Mouse (Mus musculus): ENCODE measurements at regions not wholly inside any gene's neighbourhood (a gene's known extent, or its start where the extent isn't known, plus 50 kb on each side); places are given as distances from the start of the nearest gene placed in this dataset.

- Histone ChIP-seq H3K4me3 (ENCODE audit: low read depth, low read length) (no peak overlapping the region), H3K9ac (replicated peaks; ENCODE audit: low read depth, low read length) (no peak overlapping the region), H3K9me3 (ENCODE audit: control insufficient read depth, low read depth, low read length) (no peaks in the 10 kb centered on the region), H3K27me3 (ENCODE audit: control insufficient read depth, insufficient read depth, low read length) (no peaks in the 10 kb centered on the region), H3K27ac (ENCODE audit: low read length) (no peak overlapping the region), H3K4me1 (ENCODE audit: control insufficient read depth, insufficient read depth, low read length) (no peaks in the 10 kb centered on the region), H3K36me3 (ENCODE audit: control insufficient read depth, insufficient read depth, low read length) (no peaks in the 10 kb centered on the region), H3K4me2 (replicated peaks; ENCODE audit: low read depth, low read length) (no peak overlapping the region)
- ATAC-seq (ENCODE audit: insufficient number of reproducible peaks, insufficient read depth, low FRiP score, low read depth) = no peak
- WGBS = 47% methylated on average over 8 of the region's 8 CpGs
These were observed 464.1 kb downstream of the Gm9195 start for GRCm38 (mm10) chr14:72027362-72028020.

- Histone ChIP-seq H3K4me3 (ENCODE audit: low read depth, low read length) (no peak overlapping the region), H3K9ac (replicated peaks; ENCODE audit: low read depth, low read length) (no peak overlapping the region), H3K36me3 (ENCODE audit: control insufficient read depth, insufficient read depth, low read length) (no peaks in the 10 kb centered on the region), H3K4me1 (ENCODE audit: control insufficient read depth, insufficient read depth, low read length) (no peaks in the 10 kb centered on the region; the same call in 1 of the 2 replicates), H3K27ac (ENCODE audit: low read length) (no peak overlapping the region), H3K27me3 (ENCODE audit: control insufficient read depth, insufficient read depth, low read length) (no peaks in the 10 kb centered on the region), H3K4me2 (replicated peaks; ENCODE audit: low read depth, low read length) (no peak overlapping the region), H3K9me3 (ENCODE audit: control insufficient read depth, low read depth, low read length) (no peaks in the 10 kb centered on the region)
- no peak for ATAC-seq (ENCODE audit: insufficient number of reproducible peaks, insufficient read depth, low FRiP score, low read depth)
- 72% methylated on average over 2 of the region's 2 CpGs for WGBS
These were observed 487.3 kb downstream of the Gm9195 start for GRCm38 (mm10) chr14:72004371-72004770.

- H3K27me3 ChIP-seq (ENCODE audit: control insufficient read depth, insufficient read depth, low read length) = no peaks in the 10 kb centered on the region
- H3K4me1 ChIP-seq (ENCODE audit: control insufficient read depth, insufficient read depth, low read length) = no peaks in the 10 kb centered on the region; the same call in 1 of the 2 replicates
- H3K27ac ChIP-seq (ENCODE audit: low read length) = no peak overlapping the region
- no peak overlapping the region for H3K4me3 ChIP-seq (ENCODE audit: low read depth, low read length)
- no peak for ATAC-seq (ENCODE audit: insufficient number of reproducible peaks, insufficient read depth, low FRiP score, low read depth)
- WGBS = 42% methylated on average over 7 of the region's 7 CpGs
- no peaks in the 10 kb centered on the region for H3K9me3 ChIP-seq (ENCODE audit: control insufficient read depth, low read depth, low read length)
- H3K36me3 ChIP-seq (ENCODE audit: control insufficient read depth, insufficient read depth, low read length) = no peaks in the 10 kb centered on the region
- H3K9ac ChIP-seq (replicated peaks; ENCODE audit: low read depth, low read length) = no peak overlapping the region
- no peak overlapping the region for H3K4me2 ChIP-seq (replicated peaks; ENCODE audit: low read depth, low read length)
These were observed 489.2 kb downstream of the Gm9195 start for GRCm38 (mm10) chr14:72002205-72003138.

GRCm38 (mm10) chr14:71973016-71973415, 518.6 kb downstream of the Gm9195 start:
- Histone ChIP-seq H3K4me2 (replicated peaks; ENCODE audit: low read depth, low read length) (no peak overlapping the region), H3K27ac (ENCODE audit: low read length) (no peak overlapping the region), H3K9ac (replicated peaks; ENCODE audit: low read depth, low read length) (no peak overlapping the region), H3K36me3 (ENCODE audit: control insufficient read depth, insufficient read depth, low read length) (no peaks in the 10 kb centered on the region), H3K9me3 (ENCODE audit: control insufficient read depth, low read depth, low read length) (no peaks in the 10 kb centered on the region), H3K4me3 (ENCODE audit: low read depth, low read length) (no peak overlapping the region), H3K27me3 (ENCODE audit: control insufficient read depth, insufficient read depth, low read length) (no peaks in the 10 kb centered on the region), H3K4me1 (ENCODE audit: control insufficient read depth, insufficient read depth, low read length) (no peaks in the 10 kb centered on the region)
- 86% methylated on average over 4 of the region's 4 CpGs for WGBS
- no peak for ATAC-seq (ENCODE audit: insufficient number of reproducible peaks, insufficient read depth, low FRiP score, low read depth)

GRCm38 (mm10) chr14:71972521-71972920, 519.1 kb downstream of the Gm9195 start:
- no peak overlapping the region for H3K27ac ChIP-seq (ENCODE audit: low read length)
- H3K4me2 ChIP-seq (replicated peaks; ENCODE audit: low read depth, low read length) = no peak overlapping the region
- H3K36me3 ChIP-seq (ENCODE audit: control insufficient read depth, insufficient read depth, low read length) = no peaks in the 10 kb centered on the region
- ATAC-seq (ENCODE audit: insufficient number of reproducible peaks, insufficient read depth, low FRiP score, low read depth) = no peak
- H3K4me3 ChIP-seq (ENCODE audit: low read depth, low read length) = no peak overlapping the region
- no peak overlapping the region for H3K9ac ChIP-seq (replicated peaks; ENCODE audit: low read depth, low read length)
- H3K4me1 ChIP-seq (ENCODE audit: control insufficient read depth, insufficient read depth, low read length) = no peaks in the 10 kb centered on the region
- H3K27me3 ChIP-seq (ENCODE audit: control insufficient read depth, insufficient read depth, low read length) = no peaks in the 10 kb centered on the region
- no peaks in the 10 kb centered on the region for H3K9me3 ChIP-seq (ENCODE audit: control insufficient read depth, low read depth, low read length)
- 95% methylated on average over 1 of the region's 1 CpGs for WGBS

- WGBS = 54% methylated on average over 6 of the region's 6 CpGs
- no peak for ATAC-seq (ENCODE audit: insufficient number of reproducible peaks, insufficient read depth, low FRiP score, low read depth)
These were observed 524.0 kb downstream of the Gm9195 start for GRCm38 (mm10) chr14:71967646-71968045.

DNA sequence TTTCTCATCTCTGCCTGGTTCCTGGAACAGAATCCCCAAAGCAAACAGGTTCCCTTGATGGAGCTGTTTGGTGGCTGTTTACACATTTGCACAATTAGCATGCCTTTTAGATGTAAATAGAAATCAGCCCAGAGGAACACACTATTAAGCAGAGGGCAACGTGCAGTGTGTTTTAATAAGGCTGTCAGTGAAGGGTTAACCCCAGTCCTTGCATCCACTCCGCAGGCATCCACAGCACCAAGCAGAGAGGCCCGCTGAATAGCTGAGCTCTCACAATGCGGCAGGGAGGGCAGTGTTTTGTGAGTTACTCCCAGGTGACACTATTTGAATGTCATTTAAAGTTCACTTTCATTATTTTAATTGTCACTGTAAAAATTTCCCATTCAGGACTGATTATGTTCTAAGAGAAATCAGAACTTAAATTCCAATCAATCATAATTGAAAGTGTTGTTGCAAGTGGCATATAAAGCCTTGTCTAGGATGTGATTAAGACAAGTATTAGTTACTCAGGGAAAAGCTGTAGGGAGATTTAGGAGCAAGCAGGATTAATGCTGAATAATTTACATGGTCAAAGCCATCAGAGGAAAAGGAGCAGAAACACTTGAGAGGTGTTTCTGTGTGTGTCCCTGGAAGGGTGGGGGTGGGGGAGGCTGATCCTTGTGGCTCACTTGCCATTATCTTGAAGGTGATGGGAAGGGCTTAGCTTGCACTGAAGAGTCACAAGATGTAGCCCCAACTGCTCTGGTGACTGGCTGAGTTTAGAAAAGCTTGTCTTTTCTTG, 528.1 kb downstream of the Gm9195 start:
- Histone ChIP-seq H3K27ac (ENCODE audit: low read length) (no peak overlapping the region), H3K4me3 (ENCODE audit: low read depth, low read length) (no peak overlapping the region), H3K4me1 (ENCODE audit: control insufficient read depth, insufficient read depth, low read length) (no peaks in the 10 kb centered on the region), H3K9me3 (ENCODE audit: control insufficient read depth, low read depth, low read length) (no peaks in the 10 kb centered on the region), H3K27me3 (ENCODE audit: control insufficient read depth, insufficient read depth, low read length) (no peaks in the 10 kb centered on the region), H3K36me3 (ENCODE audit: control insufficient read depth, insufficient read depth, low read length) (no peaks in the 10 kb centered on the region), H3K4me2 (replicated peaks; ENCODE audit: low read depth, low read length) (no peak overlapping the region), H3K9ac (replicated peaks; ENCODE audit: low read depth, low read length) (no peak overlapping the region)
- ATAC-seq (ENCODE audit: insufficient number of reproducible peaks, insufficient read depth, low FRiP score, low read depth) = no peak
- WGBS = 2% methylated on average over 4 of the region's 4 CpGs

More at GRCm38 (mm10) chr14:71967646-71968045, 524.0 kb downstream of the Gm9195 start:
- H3K36me3 ChIP-seq (ENCODE audit: control insufficient read depth, insufficient read depth, low read length) = no peaks in the 10 kb centered on the region
- H3K9ac ChIP-seq (replicated peaks; ENCODE audit: low read depth, low read length) = no peak overlapping the region
- H3K4me2 ChIP-seq (replicated peaks; ENCODE audit: low read depth, low read length) = no peak overlapping the region
- H3K9me3 ChIP-seq (ENCODE audit: control insufficient read depth, low read depth, low read length) = no peaks in the 10 kb centered on the region
- no peak overlapping the region for H3K4me3 ChIP-seq (ENCODE audit: low read depth, low read length)
- no peak overlapping the region for H3K27ac ChIP-seq (ENCODE audit: low read length)
- no peaks in the 10 kb centered on the region for H3K27me3 ChIP-seq (ENCODE audit: control insufficient read depth, insufficient read depth, low read length)
- H3K4me1 ChIP-seq (ENCODE audit: control insufficient read depth, insufficient read depth, low read length) = no peaks in the 10 kb centered on the region

DNA sequence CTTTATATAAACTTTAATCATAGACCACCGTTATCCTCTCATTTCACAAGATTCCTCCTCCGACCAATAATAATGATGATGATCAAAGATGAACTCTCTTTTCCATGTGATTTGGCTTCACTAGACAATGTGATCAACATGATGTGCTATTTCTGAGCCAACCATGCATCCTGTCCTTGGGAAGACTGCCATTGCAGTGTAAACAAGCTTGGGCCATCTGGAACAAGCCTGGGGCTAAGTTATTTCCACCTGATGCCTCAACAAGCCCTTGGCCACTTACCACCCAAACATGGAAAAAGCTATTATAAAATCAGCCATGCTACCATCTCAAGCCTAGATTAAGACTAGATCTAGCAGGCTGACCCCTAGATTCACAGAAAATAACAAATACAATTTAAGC, 542.9 kb downstream of the Gm9195 start:
- ATAC-seq (ENCODE audit: insufficient number of reproducible peaks, insufficient read depth, low FRiP score, low read depth) = no peak
- no peaks in the 10 kb centered on the region for H3K4me1 ChIP-seq (ENCODE audit: control insufficient read depth, insufficient read depth, low read length)
- H3K4me3 ChIP-seq (ENCODE audit: low read depth, low read length) = no peak overlapping the region
- H3K27ac ChIP-seq (ENCODE audit: low read length) = no peak overlapping the region
- H3K9ac ChIP-seq (replicated peaks; ENCODE audit: low read depth, low read length) = no peak overlapping the region
- WGBS = 66% methylated on average over 2 of the region's 2 CpGs
- H3K27me3 ChIP-seq (ENCODE audit: control insufficient read depth, insufficient read depth, low read length) = no peaks in the 10 kb centered on the region
- no peaks in the 10 kb centered on the region for H3K36me3 ChIP-seq (ENCODE audit: control insufficient read depth, insufficient read depth, low read length)
- H3K9me3 ChIP-seq (ENCODE audit: control insufficient read depth, low read depth, low read length) = no peaks in the 10 kb centered on the region
- no peak overlapping the region for H3K4me2 ChIP-seq (replicated peaks; ENCODE audit: low read depth, low read length)

Measured in stomach, embryonic 14.5 days (tissue).